Mouse (Mus musculus) urinary bladder, adult 2 months (tissue): ENCODE results near the gene Usp38. TPM values are rescaled to one million over a fixed set of nuclear protein-coding genes. Genes with fewer than 3 reads are reported as not detected.

ENCODE experiments used
- DNase-seq: peaks from one replicate; pipeline ENCODE4 v3.0.0; 2022; ENCODE audit warnings: low spot score
- polyA plus RNA-seq: library from polyadenylated mRNA; depleted of rRNA; stranded (reverse); fragments of >200 nt; gene quantifications from 2 replicates; pipeline ENCODE4 v1.2.3, GENCODE M21; 2012; rRNA removed

Usp38 gene
- polyA plus RNA-seq, 1 experiment: 9.9 TPM

DNA sequence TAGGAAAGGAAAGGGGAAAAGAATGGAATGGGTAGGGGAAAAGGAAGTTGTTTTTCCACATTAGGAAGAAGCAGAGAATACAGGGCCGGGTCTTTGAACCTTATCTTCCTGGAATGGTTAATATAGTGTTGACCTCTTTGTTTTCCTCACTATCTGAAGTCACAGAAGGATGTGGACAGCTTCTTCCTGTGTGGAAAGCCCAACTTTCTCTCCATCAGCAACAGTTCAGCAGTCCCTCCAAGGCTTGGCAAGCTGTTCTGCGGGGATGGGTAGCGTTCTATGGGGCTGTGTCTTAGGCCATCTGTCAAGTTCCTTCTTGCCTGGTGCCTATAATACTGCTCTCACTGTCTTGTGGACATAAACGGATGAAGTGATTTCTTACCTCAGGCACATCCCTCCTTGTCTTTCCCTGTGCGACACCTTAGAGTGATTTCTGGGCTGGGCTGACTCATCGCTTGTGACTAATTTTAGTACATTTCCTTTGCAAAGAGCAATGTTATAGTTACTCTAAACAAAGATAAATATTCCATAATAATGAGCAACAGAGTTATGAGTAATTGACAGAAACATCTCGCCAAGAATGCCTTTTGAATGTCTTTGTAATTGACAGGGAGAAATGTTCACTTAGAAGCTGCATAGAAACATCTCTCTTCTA lies 52.7 kb downstream of the Usp38 start:
- no peak for DNase-seq

DNA sequence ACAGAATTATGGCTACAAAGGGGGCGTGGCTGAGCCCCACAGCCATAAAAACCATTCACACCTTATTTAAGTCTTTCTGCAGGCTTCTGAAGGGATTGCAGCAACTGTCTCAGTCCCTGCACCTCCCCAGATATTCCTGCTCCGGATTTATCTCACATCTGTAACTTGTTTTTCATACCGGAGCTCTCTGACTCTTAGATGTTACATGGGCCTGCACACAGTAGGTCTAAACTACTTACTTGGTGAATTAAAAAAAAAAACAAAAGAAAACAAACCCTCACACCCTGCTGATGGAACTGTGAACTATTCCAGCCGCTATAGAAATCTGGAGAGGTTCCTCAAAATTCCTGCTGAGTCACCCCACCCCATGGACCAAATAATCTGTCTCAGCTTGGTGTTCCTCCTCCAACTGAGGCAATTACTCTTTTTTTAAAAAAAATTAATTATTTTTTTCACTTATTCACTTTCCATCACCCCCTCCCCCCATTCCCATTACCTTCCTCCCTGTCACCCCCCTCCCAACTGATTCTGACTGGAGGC lies 53.6 kb downstream of the Usp38 start:
- DNase-seq: no peak

DNA sequence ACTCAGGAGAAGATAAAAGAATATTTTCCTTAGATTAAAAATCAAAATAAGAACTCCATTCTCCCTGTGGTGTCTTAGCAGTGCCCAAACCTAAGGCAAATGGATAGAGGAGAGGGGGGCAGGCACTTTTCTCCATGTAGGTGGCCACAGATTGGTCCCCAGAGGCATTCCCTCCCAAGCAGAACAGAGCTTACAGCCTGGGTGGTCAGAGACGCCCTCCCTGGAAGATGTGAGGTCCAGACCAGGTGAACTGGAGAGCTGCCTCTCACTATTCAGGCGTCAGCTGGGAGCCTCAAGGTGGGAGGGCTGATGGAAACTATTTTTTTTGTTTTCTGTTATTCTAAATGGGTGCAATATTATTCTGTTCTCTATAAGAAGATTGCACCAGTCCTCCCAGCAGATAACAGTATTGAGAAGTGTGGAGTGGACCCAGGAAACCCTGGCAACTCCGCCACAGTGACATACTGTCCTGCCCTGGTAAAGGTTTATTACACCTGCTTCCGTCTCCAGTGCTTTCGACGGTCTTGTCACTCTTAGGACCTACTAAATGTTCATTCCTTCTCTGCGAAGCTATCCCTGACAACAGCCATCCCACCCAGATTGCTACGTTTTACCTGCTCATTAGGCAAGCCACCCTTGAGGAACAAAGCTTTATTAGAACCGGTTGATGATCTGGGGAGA lies 55.0 kb downstream of the Usp38 start:
- no peak for DNase-seq

DNA sequence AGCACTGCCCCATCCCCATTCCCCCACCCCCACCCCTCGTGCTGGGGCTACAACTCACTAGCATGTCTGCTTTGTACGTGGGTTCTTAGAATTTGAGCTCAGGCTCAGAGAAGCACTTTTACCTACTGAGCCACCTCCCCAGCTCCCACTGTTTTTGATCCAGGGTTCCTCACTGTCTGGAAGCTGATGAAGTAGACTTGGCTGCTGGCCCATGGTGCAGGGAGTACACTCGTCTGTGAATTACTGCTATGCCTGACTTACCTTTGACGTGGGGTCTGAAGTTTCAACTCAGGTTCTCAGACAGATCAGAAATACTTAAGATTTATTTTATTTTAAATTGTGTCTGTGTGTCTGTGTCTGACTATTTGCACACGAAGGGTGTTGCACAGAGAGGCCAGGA lies 57.0 kb downstream of the Usp38 start:
- DNase-seq: no peak

DNA sequence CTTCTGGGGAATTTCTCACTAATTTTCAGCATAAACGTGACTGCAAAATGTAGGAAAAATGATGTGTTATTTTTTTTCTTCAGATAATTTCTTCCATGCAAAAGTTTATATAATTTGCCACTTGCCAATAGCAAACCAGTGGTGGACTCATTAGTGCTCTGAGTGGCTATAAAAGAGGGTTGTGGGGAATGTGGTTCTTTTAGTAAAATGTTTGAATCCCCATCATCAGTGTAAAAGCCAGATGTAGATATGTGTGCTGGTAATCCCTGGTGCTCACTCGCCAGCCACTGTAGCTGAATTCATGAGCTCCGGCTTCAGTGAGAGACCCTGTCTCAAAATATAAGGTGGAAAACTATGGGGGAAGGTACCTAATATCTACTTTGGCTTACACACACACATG lies 61.8 kb downstream of the Usp38 start:
- no peak for DNase-seq

DNA sequence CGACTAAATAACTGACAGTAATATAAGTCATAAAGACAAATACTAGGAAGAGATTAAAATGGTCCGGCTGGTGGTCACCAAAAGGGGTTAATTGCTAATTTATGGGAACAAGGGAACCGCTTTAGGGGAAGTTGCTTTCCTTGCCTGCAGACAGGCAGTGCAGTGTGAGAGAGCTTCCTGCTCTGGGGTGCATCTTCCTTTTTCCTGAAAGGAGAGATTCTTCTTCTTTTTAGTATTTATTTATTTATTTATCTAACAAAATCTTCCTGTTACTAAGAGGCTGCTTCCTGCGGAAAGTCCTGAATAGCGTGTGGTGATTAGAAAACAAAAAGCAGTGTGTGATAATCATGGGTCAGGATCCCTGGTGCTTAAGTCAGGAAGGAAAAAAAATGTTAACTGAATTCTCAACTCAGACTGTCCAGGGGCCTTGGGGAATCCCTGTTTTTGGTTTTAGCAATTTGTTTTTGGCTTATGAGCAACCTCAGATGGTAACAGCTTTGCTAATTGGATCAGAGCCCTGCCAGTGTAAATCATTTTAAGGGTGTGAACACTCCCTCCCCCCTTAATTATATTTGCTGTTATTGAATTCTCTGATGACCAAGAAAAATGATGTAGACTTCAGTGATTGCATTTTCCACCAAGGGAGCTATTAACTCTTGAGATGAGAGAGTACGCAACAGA lies 62.4 kb downstream of the Usp38 start:
- no peak for DNase-seq

DNA sequence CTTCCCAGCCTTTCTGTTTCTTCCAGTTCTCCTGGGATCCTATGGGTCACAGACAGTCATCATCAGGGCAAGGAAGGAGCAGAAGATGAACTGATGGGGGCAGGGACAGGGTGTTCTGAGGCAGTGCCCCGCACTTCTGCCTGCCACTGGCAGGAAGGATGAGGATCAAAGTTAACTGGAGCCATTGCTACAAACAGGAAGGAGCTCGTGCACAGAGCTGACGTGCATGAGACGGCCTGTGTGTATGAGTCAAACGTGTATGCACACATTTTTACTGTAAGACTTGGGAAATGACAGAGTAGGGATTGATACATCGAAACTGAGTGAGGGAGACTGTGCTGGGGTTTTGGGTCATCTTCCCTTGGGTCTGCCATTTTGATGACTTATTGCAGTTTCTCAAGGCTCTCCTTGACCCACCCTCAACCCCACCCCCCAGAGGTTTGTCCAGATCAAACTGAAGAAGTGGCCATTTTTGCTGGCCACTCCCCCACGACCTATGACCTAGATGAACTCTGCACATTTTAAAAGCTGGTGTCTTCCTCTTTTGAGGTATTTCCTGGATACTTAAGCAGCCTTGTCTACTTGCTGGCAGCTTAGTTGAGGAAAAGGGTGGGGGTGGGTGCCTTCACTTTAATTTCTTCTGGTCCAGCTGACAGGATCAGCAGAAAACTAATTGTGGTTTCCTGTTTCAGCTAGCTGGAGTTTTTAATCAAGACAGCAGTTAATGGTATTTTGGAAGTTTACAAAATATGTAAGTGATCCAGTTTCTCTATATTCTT lies 66.1 kb downstream of the Usp38 start:
- DNase-seq: no peak

DNA sequence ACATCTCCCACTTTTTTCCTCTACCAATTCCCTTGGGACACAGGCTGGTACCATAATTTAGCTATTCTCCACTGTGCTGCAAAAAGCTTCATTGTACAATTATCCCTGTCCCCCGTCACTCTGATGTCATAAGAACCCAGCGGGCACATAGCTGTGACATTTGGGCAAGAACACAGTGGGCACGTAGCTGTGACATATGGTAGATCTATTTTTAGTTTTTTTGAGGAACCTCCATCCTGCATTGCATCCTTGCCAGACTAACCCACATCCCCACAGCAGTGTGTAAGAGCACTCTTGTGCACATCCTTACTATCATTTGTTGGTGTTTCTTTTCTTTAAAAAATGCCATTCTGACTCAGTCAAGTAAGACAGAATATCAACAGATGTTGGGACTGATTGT lies 71.0 kb downstream of the Usp38 start:
- DNase-seq: no peak

DNA sequence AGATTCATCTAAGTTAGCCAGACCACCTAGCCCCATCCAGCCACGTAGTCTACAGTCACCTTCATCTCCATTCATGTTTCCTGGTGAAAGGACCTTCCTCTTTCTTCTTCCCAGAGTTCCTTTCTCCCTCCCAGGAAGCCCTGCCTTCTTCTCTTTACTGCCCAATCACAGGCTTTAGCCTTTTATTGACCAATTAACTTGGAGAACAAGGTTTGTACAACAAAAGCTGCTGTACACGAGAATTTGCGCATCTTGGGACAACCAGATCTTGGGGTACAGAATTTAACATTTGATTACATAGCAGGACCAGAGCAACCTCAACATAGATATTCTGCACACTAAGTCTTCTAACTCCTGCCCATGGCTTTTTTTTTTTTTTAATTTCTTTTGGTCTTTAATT lies 73.1 kb downstream of the Usp38 start:
- DNase-seq: no peak

DNA sequence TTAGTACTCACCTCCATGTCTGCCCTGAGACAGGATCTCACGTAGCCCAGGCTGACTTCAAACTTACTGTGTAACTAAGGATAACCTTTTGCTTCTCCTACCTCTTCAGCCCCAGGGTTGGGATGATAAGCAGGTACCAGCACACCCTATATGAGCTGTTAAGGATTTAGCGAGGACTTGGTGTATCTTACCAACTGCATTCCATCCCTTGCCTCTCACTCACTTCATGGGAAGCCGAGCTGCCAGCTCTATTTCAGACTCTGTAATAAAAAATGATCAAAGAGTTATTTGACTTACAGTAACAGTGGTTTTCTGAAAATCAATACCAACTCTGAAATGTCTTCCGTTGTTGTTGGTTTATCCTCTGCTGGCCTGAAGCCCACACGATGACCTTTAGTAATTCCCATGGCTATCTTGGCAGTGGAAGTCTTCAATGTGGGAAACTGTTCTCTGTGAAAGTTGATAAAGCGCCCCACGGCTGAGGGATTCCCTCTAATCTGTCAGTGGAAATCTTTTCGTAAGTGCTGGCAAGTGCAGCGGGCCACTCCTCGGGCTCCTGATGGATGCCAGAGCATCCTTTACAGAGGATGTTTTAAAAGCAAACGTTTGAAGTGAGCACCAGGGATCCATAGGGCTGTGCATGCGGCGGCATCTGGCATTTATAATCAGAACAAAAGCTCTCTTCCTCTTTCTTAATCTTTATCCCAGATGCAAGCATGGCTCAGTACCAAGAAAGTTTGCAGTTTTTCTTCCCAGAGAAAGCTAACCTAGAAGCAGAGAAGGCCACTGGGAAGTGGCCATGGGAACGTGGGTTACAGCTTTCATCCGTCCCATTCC lies 76.7 kb downstream of the Usp38 start:
- DNase-seq: no peak

Other genes with a start within 250 kb of the Usp38 start
- 23.9 and 28.0 TPM in 2 replicates for gene Gab1, start 134.4 kb downstream of the Usp38 start, polyA plus RNA-seq